ENCODE assay signal across 10 mouse cellular contexts in the genomic region with DNA sequence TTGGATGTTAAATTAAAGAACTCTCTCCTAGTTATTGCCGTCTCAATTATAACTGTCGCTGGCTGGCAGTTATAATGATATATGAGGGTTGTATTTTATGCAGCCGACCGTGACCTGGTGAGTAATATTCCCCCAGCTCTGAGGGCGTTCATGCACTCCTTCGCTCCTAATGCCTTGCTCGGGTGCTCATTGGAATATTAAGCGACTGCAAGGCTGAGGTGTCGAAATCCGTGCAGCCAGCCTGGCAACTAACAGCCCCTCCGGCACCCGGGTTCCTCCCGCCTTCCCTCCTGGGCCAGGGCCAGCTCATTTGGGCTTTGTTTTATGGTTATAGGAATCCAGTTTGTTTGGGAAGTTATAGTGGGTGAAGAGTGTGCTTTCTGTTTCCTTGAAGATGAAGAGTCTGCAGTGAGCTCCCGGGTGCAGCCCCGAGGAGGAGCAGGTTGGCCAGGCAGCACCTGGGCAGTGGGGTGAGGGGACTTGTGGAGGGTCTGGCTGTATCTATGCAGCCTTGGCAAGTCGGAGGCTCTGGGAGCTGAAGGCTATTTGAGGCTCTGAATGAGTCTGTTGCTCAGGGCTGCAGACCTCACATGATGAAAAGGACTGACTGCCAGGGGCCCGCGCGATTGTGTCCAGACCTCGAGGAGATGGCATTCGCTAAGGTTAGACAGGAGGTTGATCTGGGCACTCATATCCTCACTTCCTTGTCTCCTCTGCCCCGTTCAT. TPM values are rescaled to one million over a fixed set of nuclear protein-coding genes. Genes with fewer than 3 reads are reported as not detected.
DNase-seq lines count a peak whose midpoint lies in the region; ATAC-seq lines count a peak whose summit lies in the region.
"Had no signal": no experiment of that assay in that cellular context is flagged by ENCODE, and none has a peak within 500 bp of the region (broad histone marks: within the 10 kb centered on the region; RNA-seq: fewer than 3 reads in every experiment).

No protein-coding gene starts in this region.

- no peak overlapping the region for H3K4me3 ChIP-seq in heart, embryonic 12.5 days
- H3K4me3 ChIP-seq: embryonic facial prominence, embryonic 12.5 days had no signal

- no peaks in the 10 kb centered on the region for H3K36me3 ChIP-seq in heart, embryonic 12.5 days
- H3K36me3 ChIP-seq: embryonic facial prominence, embryonic 12.5 days had no signal

- ATAC-seq in heart, embryonic 12.5 days (ENCODE audit: insufficient number of reproducible peaks, low FRiP score) = peak; percentile 22; the same call in 1 of the 2 replicates
- ATAC-seq in erythroblast, adult 5-6 weeks (replicated peaks; ENCODE audit: low FRiP score, poor library complexity, severe bottlenecking) = no peak

- H3K27ac ChIP-seq in heart, embryonic 12.5 days (ENCODE audit: poor library complexity, severe bottlenecking) = peak overlapping the region; percentile 37; the same call in 1 of the 2 replicates
- H3K27ac ChIP-seq: embryonic facial prominence, embryonic 12.5 days had no signal

- 52% methylated on average over 22 of the region's 22 CpGs for WGBS in heart, embryonic 12.5 days

- DNase-seq in 3134 (ENCODE audit: extremely low read depth, insufficient read length, low spot score) = peak; percentile 52
- peak; percentile 11 for DNase-seq in A20 (ENCODE audit: low read depth, low spot score)
- peak; percentile 25 to 26 for DNase-seq in kidney, postnatal 36 days
- DNase-seq in thymus, postnatal 10 days (ENCODE audit: low spot score in 2 of 2) = no peak
- no peak for DNase-seq in left cerebral cortex, adult 9 months (ENCODE audit: low spot score in 2 of 2)
- DNase-seq: thymus, postnatal 14 days had no signal

- H3K27me3 ChIP-seq in heart, embryonic 12.5 days (replicated peaks) = 0 out of 2 replicates have a peak, but pooled peaks cover 3% of the 10 kb centered on the region
- H3K27me3 ChIP-seq: embryonic facial prominence, embryonic 12.5 days had no signal

- peaks cover 31% of the 10 kb centered on the region for H3K4me1 ChIP-seq in heart, embryonic 12.5 days (replicated peaks)

- H3K9me3 ChIP-seq in heart, embryonic 12.5 days (replicated peaks) = peaks cover 7% of the 10 kb centered on the region
- H3K9me3 ChIP-seq: embryonic facial prominence, embryonic 12.5 days had no signal

- H3K4me2 ChIP-seq in heart, embryonic 12.5 days = peak overlapping the region; percentile 28; the same call in 1 of the 2 replicates
- H3K4me2 ChIP-seq: embryonic facial prominence, embryonic 12.5 days had no signal

- no peak overlapping the region for H3K9ac ChIP-seq in heart, embryonic 12.5 days
- H3K9ac ChIP-seq: embryonic facial prominence, embryonic 12.5 days had no signal

RNA-seq across cellular contexts. Expression of a gene that starts 8.4 kb away (rescaled TPM):
- polyA plus RNA-seq in heart, embryonic 12.5 days (2016; fragmentation: Nextera tagmentation; extraction: Ambion mirVana) = not detected in 2 replicates
- not detected in 2 replicates for total RNA-seq in erythroblast, adult 5-6 weeks (2015; ENCODE audit: low replicate concordance)
- not detected in 2 replicates for total RNA-seq in erythroblast, adult 5-6 weeks (2017; ENCODE audit: low replicate concordance)
- total RNA-seq: layer of hippocampus, postnatal 10 days had no signal
- polyA plus RNA-seq: embryonic facial prominence, embryonic 12.5 days had no signal

Comparison
In these comparisons a context has a peak if more than half of its experiments do, and no peak if none do; other contexts are left out.
1. DNase-seq: peak in 3134 (single experiment), A20 (single experiment) and kidney, postnatal 36 days (2 of 2); none in thymus, postnatal 10 days (0 of 2) and left cerebral cortex, adult 9 months (0 of 2).